Mouse (Mus musculus) testis, adult 2 months (tissue): ENCODE results near the gene Plxna4. TPM values are rescaled to one million over a fixed set of nuclear protein-coding genes. Genes with fewer than 3 reads are reported as not detected.

Experiments used
- H3K27ac ChIP-seq: fragments of 200-500 bp; 2 replicates; pipeline ENCODE4 v1.5.1; 2012; ENCODE audit warnings: low read depth, low read length; ENCODE audit not compliant: control insufficient read depth, insufficient read depth
- H3K27me3 ChIP-seq: fragments of 200-500 bp; 2 replicates; pipeline ENCODE4 v1.6.1; 2012; ENCODE audit warnings: mild to moderate bottlenecking, low read length, moderate library complexity; ENCODE audit not compliant: control insufficient read depth, insufficient read depth
- H3K36me3 ChIP-seq: fragments of 200-500 bp; 2 replicates; pipeline ENCODE4 v1.6.1; 2012; ENCODE audit warnings: mild to moderate bottlenecking, low read length; ENCODE audit not compliant: control insufficient read depth, insufficient read depth
- H3K4me1 ChIP-seq: fragments of 200-500 bp; 2 replicates; pipeline ENCODE4 v1.6.1; 2012; ENCODE audit warnings: low read length; ENCODE audit not compliant: control insufficient read depth, insufficient read depth
- H3K4me3 ChIP-seq: fragments of 200-500 bp; 2 replicates; pipeline ENCODE4 v1.5.1; 2012; ENCODE audit warnings: low read depth, mild to moderate bottlenecking, low read length, moderate library complexity, mixed read lengths; ENCODE audit not compliant: control insufficient read depth
- CTCF ChIP-seq: fragments of 200-500 bp; IDR thresholded peaks from 2 replicates; pipeline ENCODE4 v1.5.1; 2012; ENCODE audit warnings: low read depth, mild to moderate bottlenecking, inconsistent platforms, low read length, moderate library complexity; ENCODE audit not compliant: control insufficient read depth, insufficient read depth, insufficient replicate concordance
- POLR2A ChIP-seq: fragments of 200-500 bp; IDR thresholded peaks from 2 replicates; pipeline ENCODE4 v1.6.1; 2012; ENCODE audit warnings: low read depth, mild to moderate bottlenecking, inconsistent platforms, low read length, moderate library complexity; ENCODE audit not compliant: control insufficient read depth
- polyA plus RNA-seq: library from polyadenylated mRNA; depleted of rRNA; stranded (reverse); fragments of >200 nt; gene quantifications from 2 replicates; pipeline ENCODE4 v1.2.3, GENCODE M21; 2012

Plxna4 gene
- polyA plus RNA-seq, 1 experiment, result 0.62 TPM

GRCm38 (mm10) chr6:32210139-32210538 is 377.9 kb downstream of the Plxna4 start:
- H3K36me3 ChIP-seq, result no peaks in the 10 kb centered on the region
- no peaks in the 10 kb centered on the region for H3K27me3 ChIP-seq
- TF ChIP-seq CTCF, result no peak
- no peak for TF ChIP-seq POLR2A
- H3K27ac ChIP-seq, result no peak overlapping the region
- H3K4me1 ChIP-seq, result no peaks in the 10 kb centered on the region
- H3K4me3 ChIP-seq, result no peak overlapping the region

GRCm38 (mm10) chr6:32208951-32209350 is 379.0 kb downstream of the Plxna4 start:
- no peaks in the 10 kb centered on the region for H3K36me3 ChIP-seq
- H3K27ac ChIP-seq, result no peak overlapping the region
- TF ChIP-seq POLR2A (no peak), CTCF (no peak)
- H3K4me1 ChIP-seq, result no peaks in the 10 kb centered on the region
- H3K4me3 ChIP-seq, result no peak overlapping the region
- no peaks in the 10 kb centered on the region for H3K27me3 ChIP-seq

- H3K4me1 ChIP-seq, result no peaks in the 10 kb centered on the region
- no peak for TF ChIP-seq CTCF
- TF ChIP-seq POLR2A, result no peak
- no peak overlapping the region for H3K4me3 ChIP-seq
- H3K36me3 ChIP-seq, result no peaks in the 10 kb centered on the region
- H3K27me3 ChIP-seq, result no peaks in the 10 kb centered on the region
- no peak overlapping the region for H3K27ac ChIP-seq
These were observed 383.7 kb downstream of the Plxna4 start for GRCm38 (mm10) chr6:32204253-32204652.

GRCm38 (mm10) chr6:32203389-32203788 is 384.6 kb downstream of the Plxna4 start:
- no peak for TF ChIP-seq POLR2A
- TF ChIP-seq CTCF, result no peak
- no peaks in the 10 kb centered on the region for H3K36me3 ChIP-seq
- no peaks in the 10 kb centered on the region for H3K4me1 ChIP-seq
- no peak overlapping the region for H3K4me3 ChIP-seq
- no peaks in the 10 kb centered on the region for H3K27me3 ChIP-seq
- no peak overlapping the region for H3K27ac ChIP-seq

- TF ChIP-seq CTCF, result no peak
- TF ChIP-seq POLR2A, result no peak
- H3K4me1 ChIP-seq, result no peaks in the 10 kb centered on the region
- H3K27ac ChIP-seq, result no peak overlapping the region
- no peaks in the 10 kb centered on the region for H3K36me3 ChIP-seq
- no peak overlapping the region for H3K4me3 ChIP-seq
- H3K27me3 ChIP-seq, result no peaks in the 10 kb centered on the region
These were observed 385.3 kb downstream of the Plxna4 start for GRCm38 (mm10) chr6:32202664-32203192.

GRCm38 (mm10) chr6:32201506-32201905 is 386.5 kb downstream of the Plxna4 start:
- Histone ChIP-seq H3K4me3 (no peak overlapping the region), H3K4me1 (no peaks in the 10 kb centered on the region), H3K27me3 (no peaks in the 10 kb centered on the region), H3K27ac (no peak overlapping the region), H3K36me3 (no peaks in the 10 kb centered on the region)
- TF ChIP-seq CTCF (no peak), POLR2A (no peak)

GRCm38 (mm10) chr6:32199616-32200015 is 388.4 kb downstream of the Plxna4 start:
- H3K27ac ChIP-seq, result no peak overlapping the region
- no peaks in the 10 kb centered on the region for H3K4me1 ChIP-seq
- H3K4me3 ChIP-seq, result no peak overlapping the region
- no peaks in the 10 kb centered on the region for H3K36me3 ChIP-seq
- no peaks in the 10 kb centered on the region for H3K27me3 ChIP-seq
- no peak for TF ChIP-seq CTCF
- TF ChIP-seq POLR2A, result no peak

GRCm38 (mm10) chr6:32196913-32197312 is 391.1 kb downstream of the Plxna4 start:
- TF ChIP-seq CTCF (no peak), POLR2A (no peak)
- Histone ChIP-seq H3K27me3 (no peaks in the 10 kb centered on the region), H3K27ac (no peak overlapping the region), H3K36me3 (no peaks in the 10 kb centered on the region), H3K4me3 (no peak overlapping the region), H3K4me1 (no peaks in the 10 kb centered on the region)
